Comparison of ENCODE assay signal across 27 mouse cellular contexts in genomic region chr8:13698281-13698680, GRCm38 (mm10). TPM values are rescaled to one million over a fixed set of nuclear protein-coding genes. Genes with fewer than 3 reads are reported as not detected.
A peak's percentile ranks its signal among the peaks of the same experiment; 100 is the strongest.
DNase-seq lines count a peak whose midpoint lies in the region; ATAC-seq and TF ChIP-seq lines count a peak whose summit lies in the region.
"Had no signal": no experiment of that assay in that cellular context is flagged by ENCODE, and none has a peak within 500 bp of the region (broad histone marks: within the 10 kb centered on the region; RNA-seq: fewer than 3 reads in every experiment).

No protein-coding gene starts in this region.

- peak; percentile 2 for DNase-seq in gastrocnemius, postnatal 25 days
- DNase-seq in gastrocnemius, postnatal 14 days, result no peak
- peak; percentile 85 for DNase-seq in large intestine, adult 2 months (ENCODE audit: low read depth, low spot score)
- DNase-seq in stomach, postnatal 0 days (ENCODE audit: low spot score), result peak; percentile 36
- DNase-seq in hindbrain, embryonic 11.5 days (ENCODE audit: low spot score), result no peak
- DNase-seq: adrenal gland, adult 2 months; forebrain, postnatal 0 days; gastrocnemius, postnatal 36 days; heart, postnatal 36 days; kidney, adult 18-20 months had no signal

- no peaks in the 10 kb centered on the region for H3K36me3 ChIP-seq in intestine, embryonic 16.5 days (ENCODE audit: control insufficient read depth, insufficient read depth, low read length)
- H3K36me3 ChIP-seq in stomach, postnatal 0 days (ENCODE audit: control insufficient read depth, insufficient read depth, low read length), result no peaks in the 10 kb centered on the region
- H3K36me3 ChIP-seq in hindbrain, embryonic 11.5 days (ENCODE audit: control insufficient read depth, insufficient read depth, low read length), result no peaks in the 10 kb centered on the region
- H3K36me3 ChIP-seq: heart, embryonic 12.5 days; heart, embryonic 15.5 days; hindbrain, embryonic 10.5 days had no signal

- intact Hi-C loops in gastrocnemius, postnatal 14 days (cut with DNase I; ENCODE audit: low total_unique reads), result no loop called here

- H3K4me1 ChIP-seq in intestine, embryonic 16.5 days (ENCODE audit: control insufficient read depth, insufficient read depth, low read length), result peaks cover 38% of the 10 kb centered on the region
- H3K4me1 ChIP-seq in stomach, postnatal 0 days (replicated peaks; ENCODE audit: control insufficient read depth, insufficient read depth), result peaks cover 5% of the 10 kb centered on the region; the same call in 1 of the 2 replicates
- no peaks in the 10 kb centered on the region for H3K4me1 ChIP-seq in hindbrain, embryonic 11.5 days (replicated peaks; ENCODE audit: control insufficient read depth, insufficient read depth, low read length)

- peak; percentile 73 for ATAC-seq in intestine, embryonic 16.5 days
- ATAC-seq in stomach, postnatal 0 days (ENCODE audit: low FRiP score, low TSS enrichment), result peak; percentile 65
- no peak for ATAC-seq in megakaryocyte, adult 5-6 weeks (ENCODE audit: poor library complexity, severe bottlenecking)
- ATAC-seq in hindbrain, embryonic 11.5 days (ENCODE audit: low FRiP score), result no peak
- ATAC-seq: CD4-positive, CD25-positive, alpha-beta regulatory T cell, adult 4 months; forebrain, embryonic 14.5 days; forebrain, postnatal 0 days; hindbrain, postnatal 0 days; inflammation-experienced regulatory T-cells, adult 6 months had no signal

- peak overlapping the region; percentile 16; the same call in 1 of the 2 replicates for H3K4me2 ChIP-seq in intestine, embryonic 16.5 days (ENCODE audit: low read depth, low read length)
- H3K4me2 ChIP-seq in stomach, postnatal 0 days (replicated peaks; ENCODE audit: low read depth), result no peak overlapping the region
- no peak overlapping the region for H3K4me2 ChIP-seq in hindbrain, embryonic 11.5 days (replicated peaks; ENCODE audit: low read depth, low read length)
- H3K4me2 ChIP-seq: heart, embryonic 12.5 days; heart, embryonic 15.5 days; hindbrain, embryonic 14.5 days had no signal

- WGBS in intestine, embryonic 16.5 days, result 51% methylated on average over 3 of the region's 3 CpGs
- 21% methylated on average over 3 of the region's 3 CpGs for WGBS in large intestine, adult 2 months
- 52% methylated on average over 3 of the region's 3 CpGs for WGBS in stomach, postnatal 0 days
- 90% methylated on average over 3 of the region's 3 CpGs for WGBS in hindbrain, embryonic 11.5 days

- H3K27me3 ChIP-seq in intestine, embryonic 16.5 days (replicated peaks; ENCODE audit: control insufficient read depth, insufficient read depth, low read length), result 0 out of 2 replicates have a peak, but pooled peaks cover 3% of the 10 kb centered on the region
- H3K27me3 ChIP-seq in stomach, postnatal 0 days (ENCODE audit: control insufficient read depth, insufficient read depth, low read length), result no peaks in the 10 kb centered on the region
- no peaks in the 10 kb centered on the region for H3K27me3 ChIP-seq in hindbrain, embryonic 11.5 days (ENCODE audit: control insufficient read depth, insufficient read depth, low read length)
- H3K27me3 ChIP-seq: heart, embryonic 12.5 days had no signal

- TF ChIP-seq CTCF in stomach, postnatal 0 days (IDR thresholded peaks at IDR 0.05; ENCODE audit: low read depth), result no peak

- H3K9ac ChIP-seq in intestine, embryonic 16.5 days (ENCODE audit: low read depth, low read length), result no peak overlapping the region
- no peak overlapping the region for H3K9ac ChIP-seq in stomach, postnatal 0 days (ENCODE audit: low read length)
- H3K9ac ChIP-seq in hindbrain, embryonic 11.5 days (ENCODE audit: low read depth, low read length), result no peak overlapping the region
- H3K9ac ChIP-seq: forebrain, postnatal 0 days; heart, embryonic 12.5 days; heart, embryonic 15.5 days; hindbrain, embryonic 14.5 days had no signal

- no peak for TF ChIP-seq EP300 in stomach, postnatal 0 days (optimal IDR thresholded peaks at IDR 0.05)

- no peaks in the 10 kb centered on the region for H3K9me3 ChIP-seq in intestine, embryonic 16.5 days (ENCODE audit: control insufficient read depth, low read length)
- no peaks in the 10 kb centered on the region for H3K9me3 ChIP-seq in stomach, postnatal 0 days (ENCODE audit: control insufficient read depth, low read length)
- H3K9me3 ChIP-seq in hindbrain, embryonic 11.5 days (ENCODE audit: control insufficient read depth, low read length), result no peaks in the 10 kb centered on the region
- H3K9me3 ChIP-seq: heart, embryonic 12.5 days; heart, embryonic 15.5 days; hindbrain, embryonic 10.5 days had no signal

- H3K4me3 ChIP-seq in intestine, embryonic 16.5 days (ENCODE audit: low read length), result no peak overlapping the region
- H3K4me3 ChIP-seq in stomach, postnatal 0 days (ENCODE audit: low read depth, low read length), result no peak overlapping the region
- H3K4me3 ChIP-seq in hindbrain, embryonic 11.5 days (ENCODE audit: low read depth, low read length), result no peak overlapping the region
- H3K4me3 ChIP-seq: gastrocnemius, adult 2 months; heart, embryonic 12.5 days; heart, embryonic 15.5 days; hindbrain, embryonic 10.5 days had no signal

- H3K27ac ChIP-seq in intestine, embryonic 16.5 days (ENCODE audit: low read length), result peak overlapping the region; percentile 33; the same call in 1 of the 2 replicates
- H3K27ac ChIP-seq in stomach, postnatal 0 days (replicated peaks), result peak overlapping the region; percentile 67
- H3K27ac ChIP-seq in hindbrain, embryonic 11.5 days (ENCODE audit: low read depth, low read length), result no peak overlapping the region
- H3K27ac ChIP-seq: gastrocnemius, adult 2 months; hindbrain, embryonic 10.5 days; hindbrain, embryonic 14.5 days; hindbrain, postnatal 0 days had no signal

RNA-seq across cellular contexts. Expression of gene Cfap97d2, which starts 7.4 kb away (rescaled TPM):
- not detected for total RNA-seq in gastrocnemius, postnatal 25 days (2021)
- not detected for total RNA-seq in gastrocnemius, postnatal 14 days (2021)
- 0.18 TPM in 1 of 2 replicates, not detected in the other for polyA plus RNA-seq in intestine, embryonic 16.5 days (2015; fragmentation: Nextera tagmentation; extraction: Ambion mirVana)
- 0.12 and 0.15 TPM in 2 replicates for polyA plus RNA-seq in large intestine, adult 2 months (2012; rRNA removed)
- polyA plus RNA-seq in stomach, postnatal 0 days (2015; fragmentation: Nextera tagmentation; extraction: Ambion mirVana), result 0.13 and 0.17 TPM in 2 replicates
- not detected in 2 replicates for total RNA-seq in megakaryocyte, adult 5-6 weeks (2015)
- not detected in 2 replicates for total RNA-seq in megakaryocyte, adult 5-6 weeks (2017)
- 0.85 and 1.0 TPM in 2 replicates for polyA plus RNA-seq in hindbrain, embryonic 11.5 days (2014; fragmentation: Nextera tagmentation; extraction: Ambion mirVana)
- total RNA-seq: adrenal gland, adult 2 months; adrenal gland, postnatal 14 days; gastrocnemius, adult 2 months; gastrocnemius, postnatal 36 days; granulocyte monocyte progenitor cell, adult 5-6 weeks; heart, adult 8-10 months; heart, postnatal 10 days; heart, postnatal 36 days; MEL had no signal
- polyA plus RNA-seq: C2C12; CD4-positive, CD25-positive, alpha-beta regulatory T cell, adult 4 months; heart, embryonic 15.5 days; inflammation-experienced regulatory T-cells, adult 6 months had no signal

RNA-seq across cellular contexts. Expression of gene Rasa3, which starts 20.9 kb away (rescaled TPM):
- total RNA-seq in gastrocnemius, postnatal 25 days (2021), result 1 to 10 TPM; 8.4 to 9.4 TPM
- total RNA-seq in gastrocnemius, postnatal 14 days (2021), result 10 to 100 TPM; 18.5 to 18.8 TPM
- polyA plus RNA-seq in intestine, embryonic 16.5 days (2015; fragmentation: Nextera tagmentation; extraction: Ambion mirVana), result 20.7 and 21.3 TPM in 2 replicates
- polyA plus RNA-seq in large intestine, adult 2 months (2012; rRNA removed), result 20.5 and 24.6 TPM in 2 replicates
- 12.0 and 12.4 TPM in 2 replicates for polyA plus RNA-seq in stomach, postnatal 0 days (2015; fragmentation: Nextera tagmentation; extraction: Ambion mirVana)
- 72.8 and 75.0 TPM in 2 replicates for total RNA-seq in megakaryocyte, adult 5-6 weeks (2015)
- total RNA-seq in megakaryocyte, adult 5-6 weeks (2017), result 159 and 164 TPM in 2 replicates
- polyA plus RNA-seq in hindbrain, embryonic 11.5 days (2014; fragmentation: Nextera tagmentation; extraction: Ambion mirVana), result 19.4 and 24.3 TPM in 2 replicates

RNA-seq across cellular contexts. Expression of gene Cdc16, which starts 59.2 kb away (rescaled TPM):
- total RNA-seq in gastrocnemius, postnatal 25 days (2021), result 10 to 100 TPM; 26.9 to 31.0 TPM
- total RNA-seq in gastrocnemius, postnatal 14 days (2021), result 10 to 100 TPM; 34.7 to 36.8 TPM
- 102 and 112 TPM in 2 replicates for polyA plus RNA-seq in intestine, embryonic 16.5 days (2015; fragmentation: Nextera tagmentation; extraction: Ambion mirVana)
- polyA plus RNA-seq in large intestine, adult 2 months (2012; rRNA removed), result 20.7 and 25.2 TPM in 2 replicates
- polyA plus RNA-seq in stomach, postnatal 0 days (2015; fragmentation: Nextera tagmentation; extraction: Ambion mirVana), result 64.4 and 64.7 TPM in 2 replicates
- total RNA-seq in megakaryocyte, adult 5-6 weeks (2015), result 55.3 and 56.4 TPM in 2 replicates
- 33.3 and 37.8 TPM in 2 replicates for total RNA-seq in megakaryocyte, adult 5-6 weeks (2017)
- 262 and 270 TPM in 2 replicates for polyA plus RNA-seq in hindbrain, embryonic 11.5 days (2014; fragmentation: Nextera tagmentation; extraction: Ambion mirVana)

Comparison
In these comparisons a context has a peak if more than half of its experiments do, and no peak if none do; other contexts are left out.
1. DNase-seq: peak in gastrocnemius, postnatal 25 days (single experiment), large intestine, adult 2 months (single experiment) and stomach, postnatal 0 days (single experiment); none in gastrocnemius, postnatal 14 days (single experiment) and hindbrain, embryonic 11.5 days (single experiment).
2. ATAC-seq: peak in intestine, embryonic 16.5 days (single experiment) and stomach, postnatal 0 days (single experiment); none in megakaryocyte, adult 5-6 weeks (single experiment) and hindbrain, embryonic 11.5 days (single experiment).